Mouse (Mus musculus): ENCODE data around the gene Pramel6.
"Not testable (repeated sequence)": the region's sequence is repeated elsewhere in the genome, so short reads cannot be mapped to it uniquely, and the experiment has no call there.

The Pramel6 gene

DNA sequence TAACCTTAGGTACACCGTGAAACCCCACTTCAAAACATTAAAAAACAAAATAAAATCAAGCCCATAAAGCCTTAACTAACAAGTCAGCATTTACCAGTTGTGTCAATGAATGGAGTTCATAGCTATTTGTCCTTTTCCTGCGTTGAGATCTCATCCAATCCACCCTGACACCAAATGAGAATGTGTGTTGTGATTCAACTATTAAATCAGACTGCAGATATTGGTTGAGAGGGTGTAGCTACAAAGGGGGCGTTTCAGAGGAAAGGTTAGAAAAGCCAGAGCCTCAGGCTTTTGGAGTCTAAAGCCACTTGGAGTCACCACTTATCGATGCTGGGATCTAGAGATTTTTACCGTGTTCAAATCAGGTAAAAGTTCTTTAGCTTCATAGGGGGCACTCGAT lies at the start of gene Pramel6:
Pramel6 (plus strand) TSS at position 301 of the 400 bp plus-strand sequence.
- DNase-seq (ENCODE audit: low read depth, low spot score), result no peak

DNA sequence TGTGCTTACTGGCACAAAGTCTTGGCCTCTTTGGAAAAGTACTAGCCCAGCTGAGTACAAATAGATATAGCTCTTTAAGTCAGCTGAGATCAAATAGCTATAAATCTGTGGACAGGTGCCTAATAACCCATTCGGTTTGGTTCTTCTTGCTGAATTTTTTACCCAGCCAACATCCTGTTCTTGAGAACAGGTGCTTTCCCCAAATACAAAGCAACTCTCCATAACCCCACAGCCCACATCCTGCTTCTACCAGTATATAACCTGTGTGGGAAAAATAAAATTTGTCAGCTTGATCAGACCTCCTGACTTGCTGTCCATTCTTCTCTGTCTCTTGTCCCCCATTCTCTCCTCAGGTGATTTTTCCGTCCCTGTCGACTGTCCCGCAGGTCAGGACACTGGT lies 44.6 kb upstream of the Pramel6 start:
- DNase-seq (ENCODE audit: low read depth, low spot score), result no peak

DNA sequence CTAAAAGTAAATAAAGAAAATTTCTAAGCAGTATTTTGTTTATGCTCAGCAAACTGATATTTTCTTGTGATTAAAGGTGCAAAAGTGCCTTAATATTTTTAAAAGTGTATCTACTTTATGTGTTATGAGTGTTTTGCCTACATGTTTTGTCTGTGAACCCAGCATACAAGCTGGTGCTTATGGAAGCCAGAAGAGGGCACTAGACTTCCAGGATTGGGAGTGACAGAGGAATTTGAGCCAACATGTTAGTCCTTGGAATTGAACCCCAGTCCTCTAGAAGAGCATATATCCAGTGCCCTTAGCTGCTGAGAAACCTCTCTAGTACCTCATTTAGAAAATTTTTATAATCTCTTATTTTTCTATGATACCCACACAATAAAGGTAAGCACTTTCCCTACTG lies 26.2 kb upstream of the Pramel6 start:
- no peak for DNase-seq (ENCODE audit: low read depth, low spot score)

DNA sequence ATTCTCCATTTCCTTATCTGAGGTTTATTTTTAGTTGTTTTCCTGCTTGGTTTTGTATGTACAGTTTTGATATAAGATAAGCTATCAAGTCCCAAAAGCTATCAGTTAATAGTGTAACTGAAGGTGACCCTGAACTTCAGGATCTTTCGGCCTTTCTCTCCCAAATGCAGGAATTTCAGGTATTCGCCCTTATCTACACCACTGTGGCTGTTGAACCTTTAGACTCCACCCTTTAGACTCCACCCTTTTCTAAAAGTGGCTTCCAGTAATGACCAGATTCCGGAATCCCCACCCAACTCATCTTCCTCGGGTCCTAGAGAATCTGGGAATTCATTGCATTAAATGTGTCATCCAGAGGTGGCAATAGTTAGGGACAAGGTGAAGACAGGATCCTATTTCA lies 25.2 kb upstream of the Pramel6 start:
- no peak for DNase-seq (ENCODE audit: low read depth, low spot score)

DNA sequence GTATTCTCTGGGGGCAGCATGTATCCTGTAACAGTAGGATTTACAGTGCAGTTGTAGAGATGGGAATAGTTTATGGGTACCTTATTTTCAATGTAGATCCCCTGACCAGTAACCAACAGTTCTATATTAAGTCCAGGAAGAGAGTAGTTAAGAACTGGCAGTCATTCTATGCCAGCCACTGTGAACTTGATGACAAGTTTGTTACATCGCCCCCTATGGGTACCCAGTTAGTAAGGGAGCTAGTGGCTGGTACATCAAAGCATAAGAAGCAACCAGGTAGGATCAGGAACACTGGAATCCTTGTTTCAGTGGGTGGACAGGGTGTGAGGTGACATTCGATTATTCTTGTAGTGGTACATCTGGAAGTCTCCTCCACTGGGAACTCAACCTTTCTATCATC lies 24.1 kb upstream of the Pramel6 start:
- no peak for DNase-seq (ENCODE audit: low read depth, low spot score)

DNA sequence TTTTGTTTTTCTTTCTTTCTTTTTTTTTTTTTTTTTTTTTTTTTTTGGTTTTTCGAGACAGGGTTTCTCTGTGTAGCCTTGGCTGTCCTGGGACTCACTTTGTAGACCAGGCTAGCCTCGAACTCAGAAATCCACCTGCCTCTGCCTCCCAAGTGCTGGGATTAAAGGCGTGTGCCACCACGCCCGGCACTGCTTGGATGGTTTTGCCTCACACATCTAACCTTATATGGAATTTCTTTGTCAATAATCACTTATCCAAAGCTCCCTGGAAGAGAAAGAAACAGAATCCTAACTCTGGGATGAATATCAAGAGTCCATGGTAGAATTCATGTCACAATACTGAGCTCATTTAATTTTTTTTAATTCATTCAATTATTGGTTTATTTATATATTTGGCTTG lies 9.4 kb upstream of the Pramel6 start, which contains the start of gene Pramel7:
Pramel7 (minus strand) TSS at position 101 of the 400 bp plus-strand sequence.
- not testable (repeated sequence) for DNase-seq (ENCODE audit: low read depth, low spot score)

DNA sequence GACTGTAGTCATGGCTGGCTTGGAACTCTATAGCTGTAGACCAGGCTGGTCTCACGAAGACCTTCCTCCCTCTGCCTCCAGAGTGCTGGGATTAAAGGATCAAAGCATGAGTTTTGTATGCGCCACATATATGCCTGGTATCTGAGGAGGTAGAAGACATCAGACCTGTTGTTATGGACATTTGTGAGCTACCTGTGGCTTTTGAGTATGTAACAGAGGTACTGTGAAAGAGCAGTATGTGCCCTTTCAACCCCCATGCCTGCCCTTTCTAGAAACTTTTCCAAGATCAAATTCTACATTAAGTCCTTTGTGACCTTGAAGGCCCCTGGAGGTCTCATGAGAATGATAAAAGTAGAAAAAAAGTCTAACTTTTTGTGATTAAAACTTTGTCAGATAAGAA lies 8.7 kb downstream of the Pramel6 start:
- no peak for DNase-seq (ENCODE audit: low read depth, low spot score)

DNA sequence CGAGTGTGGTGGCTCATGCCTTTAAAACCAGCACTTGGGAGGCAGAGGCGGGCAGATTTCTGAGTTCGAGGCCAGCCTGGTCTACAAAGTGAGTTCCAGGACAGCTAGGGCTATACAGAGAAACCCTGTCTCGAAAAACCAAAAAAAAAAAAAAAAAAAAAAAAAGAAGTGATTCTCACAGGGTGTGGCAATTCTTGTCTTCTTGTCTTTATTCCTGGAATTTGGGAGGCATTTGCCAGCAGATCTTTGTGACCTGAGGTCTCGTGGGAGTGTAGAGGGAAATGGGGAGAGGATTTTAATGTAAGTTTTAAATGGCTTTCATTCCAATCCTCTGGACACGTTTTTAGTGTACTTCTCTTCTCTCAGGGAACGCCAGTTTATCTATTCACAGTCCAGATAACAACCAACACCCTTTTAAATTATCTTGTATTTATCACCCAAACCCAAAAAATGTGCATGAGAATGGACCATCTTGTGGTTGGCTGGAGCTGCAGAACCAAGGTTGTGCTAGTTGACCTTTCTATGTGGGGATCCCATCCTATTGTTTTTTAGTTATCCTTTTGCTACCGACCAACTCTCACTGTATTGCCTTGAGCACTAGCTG lies 9.2 kb downstream of the Pramel6 start:
- no peak for DNase-seq (ENCODE audit: low read depth, low spot score)

DNA sequence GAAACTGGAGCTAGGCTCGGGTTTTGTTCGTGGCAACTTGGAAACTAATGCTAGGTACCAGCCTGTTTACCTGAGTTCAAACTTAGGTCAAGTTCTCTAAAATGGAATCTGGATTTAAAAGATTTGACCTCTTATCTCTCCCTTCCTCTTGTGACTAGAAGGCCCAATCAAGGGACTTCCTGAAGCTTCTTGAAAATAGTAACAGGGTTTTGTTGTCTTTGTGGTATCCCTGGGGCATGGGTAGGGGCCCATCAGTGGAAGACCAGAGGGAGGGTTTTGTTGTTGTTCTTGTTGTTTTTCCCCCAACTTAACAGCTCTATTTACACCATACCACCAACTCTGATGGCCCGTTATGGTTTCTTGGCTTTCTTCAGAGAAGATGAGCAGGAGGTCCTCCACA lies 10.2 kb downstream of the Pramel6 start:
- DNase-seq (ENCODE audit: low read depth, low spot score), result no peak

DNA sequence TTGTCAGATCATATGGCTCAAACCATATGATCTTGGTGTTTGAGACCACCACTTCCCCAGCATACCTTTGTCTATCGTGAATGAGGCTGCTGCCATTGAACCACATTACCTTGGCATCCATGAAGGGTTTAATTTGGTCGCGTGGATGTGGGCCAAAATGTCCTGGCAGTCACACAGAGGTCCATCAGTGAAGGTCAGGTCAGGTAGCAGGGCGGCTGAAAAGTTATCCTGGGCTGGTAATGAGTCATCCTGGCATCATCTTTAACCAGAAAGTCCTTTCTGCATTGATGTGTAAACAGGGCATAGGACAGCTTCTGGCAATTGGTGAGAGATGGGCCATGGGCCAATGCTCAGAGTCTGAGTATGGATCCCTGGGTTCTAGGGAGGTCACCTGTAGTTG lies 14.3 kb downstream of the Pramel6 start:
- DNase-seq (ENCODE audit: low read depth, low spot score), result no peak

DNA sequence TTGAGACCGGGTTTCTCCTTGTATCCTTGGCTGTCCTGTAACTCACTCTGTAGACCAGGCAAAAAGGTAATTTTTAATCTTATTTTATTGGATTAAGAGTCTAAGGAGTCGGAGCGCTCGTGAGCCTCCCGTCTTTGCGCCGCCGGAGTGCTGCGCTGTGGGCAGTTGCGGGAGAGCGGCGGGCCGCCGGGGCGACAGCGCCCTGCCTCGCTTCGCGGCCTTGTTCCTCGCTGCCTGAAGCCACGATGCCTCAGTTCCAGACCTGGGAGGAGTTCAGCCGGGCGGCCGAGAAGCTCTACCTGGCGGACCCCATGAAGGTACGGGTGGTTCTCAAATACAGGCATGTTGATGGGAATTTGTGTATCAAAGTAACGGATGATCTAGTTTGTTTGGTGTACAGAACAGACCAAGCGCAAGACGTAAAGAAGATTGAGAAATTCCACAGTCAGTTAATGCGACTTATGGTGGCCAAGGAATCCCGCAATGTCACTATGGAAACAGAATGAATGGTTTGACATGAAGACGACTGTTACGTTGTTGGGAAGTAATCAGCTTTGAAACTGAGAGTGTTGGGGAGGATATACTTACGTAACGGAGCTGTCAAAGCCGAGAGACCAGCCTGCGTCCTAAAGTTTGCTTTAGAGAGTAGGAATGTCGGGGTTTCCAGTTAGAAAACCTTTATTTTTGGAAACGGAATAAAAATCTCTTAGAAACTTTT lies 19.7 kb downstream of the Pramel6 start:
- not testable (repeated sequence) for DNase-seq (ENCODE audit: low read depth, low spot score)

DNA sequence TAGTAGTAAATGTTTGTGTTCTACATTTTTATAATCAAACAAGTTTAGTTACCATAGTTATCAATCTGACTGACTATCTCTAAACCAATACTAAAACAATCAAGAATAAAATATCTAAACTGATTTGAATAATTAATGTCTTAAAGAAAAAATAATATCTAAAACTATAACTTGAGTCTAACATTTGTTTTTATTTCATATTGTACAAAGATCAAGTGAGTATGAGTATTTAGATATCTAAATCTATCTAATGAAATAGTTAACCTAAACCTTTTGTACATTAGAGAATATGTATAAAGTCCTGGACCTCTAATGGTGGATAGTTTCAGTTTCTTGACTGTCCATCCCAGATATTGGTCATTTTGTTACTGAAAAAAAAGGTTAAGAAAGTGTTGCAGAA lies 25.1 kb downstream of the Pramel6 start, which contains the start of gene Olfr153:
Olfr153 (plus strand) TSS at position 301 of the 400 bp plus-strand sequence.
- DNase-seq (ENCODE audit: low read depth, low spot score), result no peak

DNA sequence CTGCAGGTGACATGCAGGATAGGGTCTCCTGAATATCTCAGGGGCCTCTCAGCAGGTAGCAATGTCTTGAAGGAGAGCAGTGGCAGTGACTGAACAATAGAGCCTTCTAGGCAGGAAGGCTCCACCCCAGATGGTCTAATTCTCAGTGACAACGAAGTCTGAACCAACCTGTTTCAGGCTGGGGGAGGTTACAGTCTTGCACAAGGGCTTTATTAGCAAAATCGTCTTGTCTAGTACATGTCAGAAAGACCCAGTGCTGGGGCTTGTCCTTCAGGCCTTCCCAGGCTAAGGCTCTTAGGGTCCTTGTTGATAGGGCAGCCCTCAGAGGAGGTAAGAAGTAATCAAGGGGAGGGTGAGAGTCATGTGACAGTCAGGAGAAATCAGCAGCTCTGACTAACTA lies 28.5 kb downstream of the Pramel6 start:
- no peak for DNase-seq (ENCODE audit: low read depth, low spot score)

DNA sequence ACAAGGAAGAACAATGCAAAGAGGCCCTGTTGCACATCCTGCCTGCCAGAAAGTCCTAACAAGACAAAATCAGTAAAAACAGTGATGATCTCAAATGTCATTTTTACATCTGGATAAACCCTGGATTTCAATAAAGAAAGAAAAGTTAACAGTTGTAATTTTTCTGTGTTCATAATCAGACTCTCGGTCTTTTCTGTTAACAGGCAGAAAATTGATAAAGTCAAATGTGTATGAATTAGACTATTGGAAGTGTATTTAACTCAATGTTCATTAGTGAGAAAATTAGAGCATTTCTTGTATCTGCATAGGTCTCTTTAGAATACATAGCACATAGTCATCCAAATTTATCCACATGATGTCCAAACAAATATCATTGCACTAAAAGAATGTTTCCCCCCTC lies 39.1 kb downstream of the Pramel6 start, which contains the start of gene Olfr1128:
Olfr1128 (minus strand) TSS at position 101 of the 400 bp plus-strand sequence.
- DNase-seq (ENCODE audit: low read depth, low spot score), result no peak
